Comparison of ENCODE assay signal across 24 mouse cellular contexts in genomic region chr8:49362682-49363081, GRCm38 (mm10).
DNase-seq lines count a peak whose midpoint lies in the region; ATAC-seq lines count a peak whose summit lies in the region.
"Had no signal": no experiment of that assay in that cellular context is flagged by ENCODE, and none has a peak within 500 bp of the region (broad histone marks: within the 10 kb centered on the region; RNA-seq: fewer than 3 reads in every experiment).

No protein-coding gene starts in this region.

- no peaks in the 10 kb centered on the region for H3K36me3 ChIP-seq in forebrain, embryonic 12.5 days (replicated peaks)
- H3K36me3 ChIP-seq in forebrain, embryonic 11.5 days (ENCODE audit: control insufficient read depth, insufficient read depth, low read length) = no peaks in the 10 kb centered on the region
- no peaks in the 10 kb centered on the region for H3K36me3 ChIP-seq in forebrain, embryonic 15.5 days
- H3K36me3 ChIP-seq: hindbrain, embryonic 10.5 days; intestine, embryonic 15.5 days had no signal

- ATAC-seq in forebrain, embryonic 12.5 days (ENCODE audit: low FRiP score) = 0 out of 2 replicates have a peak, but pooled peaks have one; percentile 30
- no peak for ATAC-seq in forebrain, embryonic 11.5 days (replicated peaks; ENCODE audit: low FRiP score)
- peak; percentile 85 for ATAC-seq in forebrain, embryonic 15.5 days (replicated peaks)
- ATAC-seq: hindbrain, embryonic 16.5 days; intestine, embryonic 15.5 days had no signal

- DNase-seq in forebrain, embryonic 11.5 days (ENCODE audit: low spot score) = no peak
- peak; percentile 14 to 19 for DNase-seq in layer of hippocampus, postnatal 36 days
- no peak for DNase-seq in layer of hippocampus, postnatal 10 days (ENCODE audit: low spot score in 2 of 2)
- DNase-seq in brain, embryonic 18.5 days (ENCODE audit: low read depth, low spot score) = peak; percentile 30
- DNase-seq in urinary bladder, postnatal 10 days (ENCODE audit: low spot score) = no peak
- DNase-seq: adrenal gland, postnatal 25 days; B cell, adult 2 months; gastrocnemius, postnatal 10 days; heart, postnatal 14 days; kidney, adult 2 months; kidney, postnatal 4 days; liver; lung, adult 2 months; lung, postnatal 10 days; midbrain, embryonic 14.5 days; thymus, adult 2 months; thymus, postnatal 36 days had no signal

- H3K27me3 ChIP-seq in forebrain, embryonic 12.5 days = no peaks in the 10 kb centered on the region
- H3K27me3 ChIP-seq in forebrain, embryonic 11.5 days (ENCODE audit: control insufficient read depth, insufficient read depth, low read length) = no peaks in the 10 kb centered on the region
- no peaks in the 10 kb centered on the region for H3K27me3 ChIP-seq in forebrain, embryonic 15.5 days
- H3K27me3 ChIP-seq: intestine, embryonic 15.5 days had no signal

- WGBS in forebrain, embryonic 12.5 days = 71% methylated on average over 2 of the region's 2 CpGs
- 82% methylated on average over 2 of the region's 2 CpGs for WGBS in forebrain, embryonic 11.5 days
- WGBS in forebrain, embryonic 15.5 days = 40% methylated on average over 2 of the region's 2 CpGs

- no peak overlapping the region for H3K9ac ChIP-seq in forebrain, embryonic 12.5 days
- no peak overlapping the region for H3K9ac ChIP-seq in forebrain, embryonic 11.5 days (ENCODE audit: low read length)
- H3K9ac ChIP-seq in forebrain, embryonic 15.5 days (replicated peaks) = no peak overlapping the region
- H3K9ac ChIP-seq: intestine, embryonic 15.5 days; liver, embryonic 14.5 days had no signal

- H3K4me1 ChIP-seq in forebrain, embryonic 12.5 days = peaks cover 9% of the 10 kb centered on the region
- H3K4me1 ChIP-seq in forebrain, embryonic 11.5 days (replicated peaks; ENCODE audit: control insufficient read depth, insufficient read depth, low read length) = peaks cover 2% of the 10 kb centered on the region; the same call in 1 of the 2 replicates
- peaks cover 8% of the 10 kb centered on the region for H3K4me1 ChIP-seq in forebrain, embryonic 15.5 days
- H3K4me1 ChIP-seq: hindbrain, embryonic 10.5 days; intestine, embryonic 15.5 days had no signal

- no peaks in the 10 kb centered on the region for H3K9me3 ChIP-seq in forebrain, embryonic 12.5 days
- no peaks in the 10 kb centered on the region for H3K9me3 ChIP-seq in forebrain, embryonic 11.5 days (ENCODE audit: control insufficient read depth, low read length)
- H3K9me3 ChIP-seq in forebrain, embryonic 15.5 days = no peaks in the 10 kb centered on the region
- H3K9me3 ChIP-seq: hindbrain, embryonic 10.5 days; intestine, embryonic 15.5 days had no signal

- no peak overlapping the region for H3K4me2 ChIP-seq in forebrain, embryonic 12.5 days
- H3K4me2 ChIP-seq in forebrain, embryonic 11.5 days (ENCODE audit: low read depth, low read length, severe bottlenecking) = no peak overlapping the region
- H3K4me2 ChIP-seq in forebrain, embryonic 15.5 days (replicated peaks) = no peak overlapping the region
- H3K4me2 ChIP-seq: intestine, embryonic 15.5 days had no signal

- H3K4me3 ChIP-seq in forebrain, embryonic 12.5 days (replicated peaks) = no peak overlapping the region
- no peak overlapping the region for H3K4me3 ChIP-seq in forebrain, embryonic 11.5 days (ENCODE audit: low read depth, low read length)
- no peak overlapping the region for H3K4me3 ChIP-seq in forebrain, embryonic 15.5 days
- H3K4me3 ChIP-seq: hindbrain, embryonic 10.5 days; intestine, embryonic 15.5 days had no signal

- no peak overlapping the region for H3K27ac ChIP-seq in forebrain, embryonic 12.5 days
- no peak overlapping the region for H3K27ac ChIP-seq in forebrain, embryonic 11.5 days (ENCODE audit: low read depth, low read length)
- peak overlapping the region; percentile 57; the same call in 1 of the 2 replicates for H3K27ac ChIP-seq in forebrain, embryonic 15.5 days (replicated peaks)
- H3K27ac ChIP-seq: hindbrain, embryonic 10.5 days; intestine, embryonic 15.5 days; kidney, postnatal 0 days; liver, embryonic 14.5 days had no signal

Comparison
In these comparisons a context has a peak if more than half of its experiments do, and no peak if none do; other contexts are left out.
1. DNase-seq: peak in layer of hippocampus, postnatal 36 days (2 of 2) and brain, embryonic 18.5 days (single experiment); none in forebrain, embryonic 11.5 days (single experiment), layer of hippocampus, postnatal 10 days (0 of 2) and urinary bladder, postnatal 10 days (single experiment).